Mouse (Mus musculus) R1 (cell line): Measurements from ENCODE around the gene Bri3.
"Not testable (repeated sequence)": the region's sequence is repeated elsewhere in the genome, so short reads cannot be mapped to it uniquely, and the experiment has no call there.

Experiments
- DNase-seq: peaks from one replicate; pipeline ENCODE4 v3.0.0-alpha.2; 2018; ENCODE audit warnings: low read depth, low spot score

Bri3 gene

DNA sequence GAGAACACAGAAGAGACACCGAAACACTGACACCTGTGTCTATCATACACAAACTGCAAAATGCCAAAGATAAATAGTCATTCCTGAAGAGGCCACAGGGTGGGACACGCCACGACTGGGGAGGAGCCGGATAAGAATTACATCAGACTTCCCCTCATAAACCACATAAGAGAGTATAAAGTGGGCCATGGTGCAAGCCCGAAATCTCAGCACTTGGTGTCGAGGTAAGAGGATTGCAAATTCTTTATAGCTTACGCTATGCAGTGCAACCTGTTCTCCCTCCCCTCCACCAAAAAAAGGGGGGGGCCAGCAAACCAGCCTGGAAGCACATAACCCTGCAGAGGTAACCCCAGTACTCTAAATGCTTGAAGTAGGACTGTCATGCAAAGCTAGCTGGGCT is 50.7 kb downstream of the Bri3 start:
- no peak for DNase-seq

DNA sequence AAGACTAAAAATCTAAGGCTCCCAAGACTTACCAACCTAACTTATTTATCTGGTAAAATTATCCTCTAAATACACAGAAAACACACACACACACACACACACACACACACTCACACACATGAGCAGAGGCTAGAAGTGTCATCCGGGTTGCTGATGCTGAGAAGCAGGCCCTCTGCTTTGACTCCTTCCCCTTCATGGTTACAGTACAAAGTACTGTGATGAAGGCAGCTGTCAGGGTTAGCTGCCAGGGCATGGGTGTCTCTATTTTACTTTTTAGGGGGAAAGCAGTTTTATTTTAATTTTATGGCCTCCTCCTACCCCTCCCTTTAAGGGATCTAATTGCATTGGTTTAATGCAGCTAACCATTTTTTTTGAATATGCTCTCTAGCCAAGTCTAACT is 51.1 kb downstream of the Bri3 start:
- DNase-seq: no peak

DNA sequence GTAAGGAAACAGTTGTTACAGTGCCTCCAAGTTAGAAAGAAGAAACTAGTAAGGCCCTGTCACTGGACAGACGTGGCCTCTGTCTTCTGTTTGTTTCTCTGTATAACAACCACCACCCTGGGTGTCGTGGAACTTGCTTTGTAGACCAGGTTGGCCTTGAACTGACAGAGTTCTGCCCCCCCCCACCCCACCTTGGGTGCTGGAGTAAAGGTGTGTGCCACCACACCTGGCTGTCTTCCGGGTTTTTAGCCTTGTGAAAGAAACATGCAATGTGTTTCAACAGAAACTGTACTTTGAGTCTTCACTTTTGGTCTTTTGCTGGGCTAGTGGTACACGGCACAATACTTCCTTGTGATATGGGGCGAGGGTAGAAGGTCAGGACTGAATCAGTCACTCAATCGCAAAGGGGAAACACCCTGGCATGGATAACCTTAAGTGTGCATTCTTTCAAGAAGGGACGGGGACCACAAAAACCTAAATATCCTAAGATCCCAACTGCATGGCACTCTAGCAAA is 51.9 kb downstream of the Bri3 start:
- DNase-seq: no peak

DNA sequence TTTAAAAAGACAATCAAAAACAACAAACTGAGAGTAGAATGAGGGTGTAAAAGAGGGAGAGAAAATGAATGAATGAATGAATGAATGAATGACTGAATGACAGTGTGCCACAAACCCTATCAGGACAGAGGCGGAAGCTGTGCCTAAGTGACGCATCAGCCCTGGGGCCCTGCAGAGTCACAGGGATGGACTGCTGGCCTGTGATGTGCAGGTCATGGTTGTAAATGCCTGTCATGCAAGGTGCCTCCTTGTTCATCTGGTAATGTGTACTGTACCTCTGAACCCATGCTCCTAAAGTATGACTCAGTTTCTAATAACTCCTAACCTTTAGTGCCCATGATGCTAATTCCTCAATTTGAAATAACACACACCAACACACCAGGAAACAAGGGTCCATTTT is 58.8 kb downstream of the Bri3 start:
- no peak for DNase-seq

DNA sequence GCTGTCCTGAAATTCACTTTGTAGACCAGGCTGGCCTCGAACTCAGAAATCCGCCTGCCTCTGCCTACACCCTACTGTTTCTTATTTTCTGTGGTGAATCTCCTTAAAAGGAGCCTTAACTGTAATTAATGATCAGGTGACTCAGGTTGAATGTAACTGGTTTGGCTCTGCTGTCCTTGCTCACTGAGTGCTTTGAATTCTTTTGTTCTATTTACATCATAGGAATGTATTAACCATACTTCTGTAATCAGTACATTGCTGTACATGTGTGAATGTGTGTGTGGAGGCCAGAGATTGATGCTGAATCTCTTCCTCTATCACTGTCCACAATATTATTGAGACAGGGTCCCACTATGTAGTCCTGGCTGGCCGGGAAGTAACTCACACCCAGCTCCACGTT is 64.7 kb downstream of the Bri3 start:
- no peak for DNase-seq

DNA sequence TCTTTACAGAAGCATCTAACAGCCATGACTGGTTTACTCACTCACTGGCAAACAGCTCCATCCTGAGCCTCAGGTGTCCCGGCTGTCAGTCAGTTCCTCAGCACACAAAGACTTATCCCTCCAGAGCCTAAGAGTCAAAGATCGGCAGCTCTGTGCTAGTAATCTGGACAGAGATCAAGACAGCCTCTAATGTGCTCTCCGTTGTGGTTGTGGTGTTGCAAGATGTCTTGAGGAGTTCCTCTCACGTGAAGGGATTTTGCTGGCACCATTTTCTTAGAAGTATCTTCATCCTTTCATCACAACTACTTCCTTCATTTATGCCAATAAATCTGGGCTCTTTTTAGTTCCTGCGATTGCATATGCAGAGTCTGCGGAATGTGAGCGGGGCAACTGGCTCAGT is 67.9 kb downstream of the Bri3 start:
- no peak for DNase-seq

DNA sequence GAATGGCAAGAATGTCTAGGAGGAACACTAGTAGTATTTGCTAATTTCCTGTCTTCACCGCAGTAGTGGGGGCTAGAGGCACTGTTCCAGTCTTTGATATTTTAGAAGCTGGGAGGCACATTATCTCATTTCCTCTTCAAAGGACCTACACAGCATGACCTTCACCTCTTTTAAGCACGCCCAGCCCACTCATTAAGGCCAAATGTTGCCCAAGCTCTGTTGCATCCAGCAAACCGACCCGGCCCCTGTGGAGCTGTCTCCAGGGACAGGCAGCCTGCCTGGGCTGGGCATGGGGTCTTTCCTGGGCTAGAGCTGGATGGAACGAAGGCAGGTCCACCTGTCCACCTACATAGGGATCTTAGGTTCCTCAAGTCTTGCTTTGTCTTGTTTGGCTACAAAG is 69.1 kb downstream of the Bri3 start:
- DNase-seq: peak; percentile 49

DNA sequence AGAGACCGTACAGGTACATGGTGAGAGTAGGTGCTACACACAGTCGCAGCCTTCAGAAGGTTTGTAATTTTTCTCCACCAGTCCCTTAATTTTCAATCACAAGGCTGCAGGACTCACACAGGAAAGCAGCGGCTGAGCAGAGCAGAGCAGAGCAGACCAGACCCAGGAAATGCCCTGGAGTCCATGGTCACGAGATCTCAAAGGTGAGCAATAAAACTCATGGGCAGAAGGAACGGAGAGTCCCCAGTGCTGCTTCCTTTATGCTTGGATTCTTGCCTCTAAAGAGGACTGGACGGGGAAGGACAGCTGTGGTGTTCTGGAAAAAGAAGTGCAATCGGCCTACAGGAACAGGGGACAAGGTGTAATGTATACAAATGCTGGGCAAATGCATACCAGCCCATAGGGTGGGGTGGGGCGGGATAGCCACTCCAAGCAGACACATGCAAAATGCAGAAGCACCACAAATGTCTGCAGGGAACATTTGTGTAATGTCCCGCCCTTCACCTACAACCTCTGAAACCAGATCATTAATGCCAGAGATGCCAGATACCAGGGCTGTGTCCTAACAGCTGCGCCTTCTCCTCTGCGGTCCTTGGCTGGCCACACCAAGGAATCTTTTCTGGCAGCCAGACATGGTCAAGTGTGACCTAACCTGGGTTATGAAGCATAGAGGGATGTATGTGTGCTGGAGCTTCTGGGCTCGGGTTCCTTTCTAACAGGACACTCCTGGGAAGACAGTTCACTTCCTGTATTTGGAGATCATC is 70.7 kb downstream of the Bri3 start:
- no peak for DNase-seq

DNA sequence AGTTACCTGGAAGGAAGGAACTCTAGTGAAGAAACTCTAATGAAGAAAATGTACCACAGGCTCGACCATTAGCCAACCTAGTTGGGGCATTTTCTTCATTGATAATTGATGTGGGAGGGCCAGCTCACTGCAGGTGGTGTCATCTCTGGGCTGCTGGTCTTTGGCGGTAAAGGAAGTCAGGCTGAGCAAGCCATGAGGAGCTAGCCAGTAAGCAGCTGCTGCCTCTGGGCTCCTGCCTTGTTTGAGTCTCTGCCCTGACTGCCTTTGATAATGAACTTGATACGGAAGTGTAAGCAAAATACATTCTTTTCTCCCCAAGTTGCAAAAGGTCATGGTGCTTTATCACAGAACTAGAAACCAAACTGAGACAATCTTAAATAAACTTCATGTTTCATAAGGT is 72.2 kb downstream of the Bri3 start:
- no peak for DNase-seq

DNA sequence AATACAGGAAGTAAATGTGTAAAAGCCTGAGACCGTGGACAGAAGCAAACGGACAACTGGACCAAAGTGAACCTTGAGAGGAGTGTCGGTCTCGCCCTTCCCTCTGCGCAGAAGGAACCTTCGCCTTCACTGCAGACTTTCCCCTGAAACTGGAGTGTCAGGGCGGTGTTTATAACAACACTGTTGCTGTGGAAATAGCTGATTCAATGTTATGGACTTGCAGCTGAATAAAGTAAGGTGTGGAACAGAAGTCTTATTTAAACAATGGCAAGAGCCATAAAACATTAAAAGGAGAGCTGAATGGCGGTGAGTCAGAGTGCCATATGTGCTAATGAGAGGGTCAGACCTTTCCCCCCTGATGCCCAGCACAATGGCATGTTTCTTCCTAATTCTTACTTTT is 73.2 kb downstream of the Bri3 start:
- DNase-seq: no peak

DNA sequence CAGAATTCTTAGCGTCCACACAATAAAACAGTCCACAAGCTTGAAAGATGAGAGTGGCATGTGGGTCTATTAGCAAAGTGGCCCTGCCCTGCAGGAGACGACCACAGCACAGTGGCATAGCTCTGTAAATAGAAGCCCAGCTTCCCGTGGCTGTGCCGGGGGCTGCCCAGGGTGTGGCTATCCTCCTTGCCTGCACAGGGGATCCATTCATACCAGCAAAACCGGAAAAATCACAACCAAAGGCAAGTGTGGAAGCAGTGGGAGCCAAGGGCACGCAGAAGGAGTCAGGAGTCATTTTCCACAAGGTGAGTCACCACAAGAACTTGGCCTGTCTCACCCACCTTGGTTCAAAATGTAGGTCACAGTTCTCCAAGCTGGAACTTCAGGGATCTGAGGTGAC is 74.0 kb downstream of the Bri3 start:
- peak; percentile 15 for DNase-seq

DNA sequence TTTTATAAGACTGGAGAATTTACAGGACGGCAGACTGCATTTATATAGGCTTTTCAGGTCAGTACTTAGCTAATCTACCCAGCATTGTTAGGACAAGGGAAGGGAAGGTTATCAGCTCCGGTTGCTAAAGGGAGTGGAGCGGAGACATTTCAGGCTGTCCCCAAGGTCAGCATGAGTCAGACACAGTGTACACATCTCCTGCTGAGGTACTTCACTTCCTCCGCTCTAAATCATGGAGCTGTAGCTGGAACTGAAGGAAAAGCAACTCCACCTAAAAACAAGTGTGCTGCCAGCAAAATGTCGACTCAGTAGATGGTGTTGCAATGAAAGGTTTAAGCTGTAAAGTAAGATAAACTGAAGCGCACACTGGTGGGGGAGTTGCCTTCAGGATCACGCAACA is 77.4 kb downstream of the Bri3 start:
- peak; percentile 90 for DNase-seq

DNA sequence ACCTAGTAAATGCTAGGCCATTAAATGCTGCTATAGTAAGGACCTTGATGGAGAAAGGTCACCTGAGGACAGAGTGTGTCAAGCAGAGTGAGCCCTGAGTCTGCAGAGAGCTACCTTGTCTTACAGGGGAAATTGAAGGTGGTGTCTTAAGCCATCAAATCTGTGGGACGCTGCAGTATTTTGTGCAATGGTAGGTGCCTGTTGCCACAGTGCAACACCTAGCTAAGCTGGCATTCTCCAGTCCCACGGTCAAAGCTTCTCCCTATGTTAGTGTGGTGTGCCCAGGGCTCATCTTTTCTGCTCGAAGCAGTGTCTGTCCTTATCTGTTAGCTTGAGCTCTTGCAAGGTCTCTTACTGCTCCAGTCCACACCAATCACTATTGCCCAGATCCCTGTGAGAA is 78.5 kb downstream of the Bri3 start:
- no peak for DNase-seq

DNA sequence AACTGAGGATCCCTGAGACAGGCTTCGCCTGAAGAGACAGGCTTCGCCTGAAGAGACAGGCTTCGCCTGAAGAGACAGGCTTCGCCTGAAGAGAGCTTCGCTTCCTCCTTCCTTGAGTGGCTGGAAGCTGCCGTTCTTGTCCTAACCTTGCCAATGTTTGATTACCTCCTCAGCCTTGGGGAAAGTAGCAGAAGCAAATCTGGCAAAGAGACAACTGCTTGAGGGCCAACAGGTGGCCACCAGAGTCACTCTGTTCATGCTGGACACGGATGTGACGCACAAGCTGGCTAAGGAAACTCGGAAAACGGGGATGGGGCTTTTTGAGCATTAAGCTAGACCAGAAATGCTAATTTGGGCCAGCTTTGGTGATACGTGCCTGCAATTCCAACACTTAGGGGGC is 89.8 kb downstream of the Bri3 start:
- DNase-seq: no peak

DNA sequence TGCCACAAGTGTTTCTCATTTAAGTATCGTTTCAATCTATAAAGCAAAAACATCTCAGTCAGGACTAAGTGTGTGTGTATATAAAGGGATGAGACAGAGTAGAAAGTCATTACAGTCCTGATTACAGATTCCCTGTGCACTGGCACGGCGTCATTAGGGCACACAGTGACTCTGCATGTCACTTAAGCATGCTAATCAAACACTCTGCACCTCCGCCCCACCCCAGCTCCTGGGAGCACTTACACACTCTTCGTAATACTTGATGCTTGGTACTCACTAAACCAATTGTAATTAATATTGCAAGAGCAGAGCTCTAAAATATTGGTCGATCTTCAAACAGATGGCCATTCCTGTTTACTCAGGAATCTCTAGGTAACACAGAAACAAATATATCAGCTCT is 91.1 kb downstream of the Bri3 start:
- DNase-seq: not testable (repeated sequence)

DNA sequence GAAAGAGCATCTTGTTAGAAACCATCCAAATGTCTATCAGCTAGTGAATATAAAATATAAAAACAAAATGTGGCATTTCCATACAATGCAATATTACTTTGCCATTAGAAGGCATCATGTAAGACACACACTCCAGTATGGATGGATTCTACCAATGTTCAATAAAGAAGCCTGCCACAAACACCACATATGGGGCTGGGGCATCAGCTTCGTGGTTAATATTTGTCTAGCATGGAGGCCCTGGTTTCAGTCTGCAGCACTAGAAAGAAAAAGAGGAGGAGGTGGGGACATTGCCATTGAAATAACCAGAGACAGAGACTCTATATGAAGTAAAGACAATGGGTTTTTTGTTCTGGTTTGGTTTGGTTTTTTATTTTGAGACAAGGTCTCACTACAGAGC is 94.5 kb downstream of the Bri3 start:
- DNase-seq: no peak

DNA sequence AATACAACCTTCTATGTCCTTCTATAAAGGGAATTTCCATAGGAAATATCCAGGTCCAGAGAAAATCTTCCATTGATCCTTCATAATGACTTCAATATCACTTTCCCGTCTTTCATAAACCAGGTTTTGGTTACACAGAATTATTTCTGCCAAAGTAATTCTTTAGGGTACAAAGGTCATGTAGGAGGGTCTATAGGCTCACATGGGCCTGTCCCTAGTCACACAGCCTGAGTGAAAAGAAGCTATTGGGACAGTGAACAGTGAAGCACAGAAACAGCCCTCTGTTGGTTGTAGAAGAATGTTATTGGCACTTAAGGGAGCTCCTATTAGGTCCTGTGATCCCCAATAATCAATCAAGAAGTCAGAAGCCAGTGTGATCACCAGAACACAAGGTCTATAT is 96.8 kb downstream of the Bri3 start:
- no peak for DNase-seq

DNA sequence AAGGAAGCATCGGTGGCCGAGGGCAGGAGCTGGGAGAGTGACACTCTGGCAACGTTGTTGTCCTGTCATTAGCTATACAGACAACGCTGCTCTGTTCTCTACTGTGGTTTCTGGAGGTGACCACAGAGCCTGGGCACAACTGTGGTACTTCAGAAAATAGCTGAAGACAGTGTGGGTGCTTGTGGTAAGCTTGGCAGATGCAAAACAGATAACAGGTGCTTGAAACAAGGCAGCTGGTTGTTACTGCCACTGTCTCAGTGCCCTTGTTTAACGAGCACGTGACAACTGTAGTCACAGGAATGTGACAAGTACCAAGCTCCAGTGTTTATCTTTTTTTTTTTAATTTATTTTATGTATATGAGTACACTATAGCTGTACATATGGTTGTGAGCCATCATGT is 100.4 kb downstream of the Bri3 start:
- DNase-seq: no peak

DNA sequence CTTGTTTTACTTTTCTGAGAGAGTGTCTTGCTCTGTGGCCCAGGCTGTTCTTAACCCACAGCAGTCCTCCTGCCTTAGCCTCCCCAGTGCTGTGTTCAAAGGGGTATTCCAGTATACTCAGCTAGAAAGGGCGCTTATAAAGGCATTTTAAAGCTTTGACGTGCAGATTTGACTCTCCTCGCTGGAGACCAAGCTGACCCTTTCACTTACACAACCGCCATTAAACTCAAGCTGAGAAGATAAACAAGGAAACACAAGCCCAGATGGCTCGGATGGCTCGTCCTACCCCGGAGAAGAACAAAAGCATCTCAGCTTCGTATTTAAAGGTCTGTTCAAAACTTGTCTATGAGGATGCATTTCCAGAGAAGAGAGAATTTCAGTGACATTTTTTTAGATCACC is 106.9 kb downstream of the Bri3 start:
- DNase-seq: peak; percentile 65

DNA sequence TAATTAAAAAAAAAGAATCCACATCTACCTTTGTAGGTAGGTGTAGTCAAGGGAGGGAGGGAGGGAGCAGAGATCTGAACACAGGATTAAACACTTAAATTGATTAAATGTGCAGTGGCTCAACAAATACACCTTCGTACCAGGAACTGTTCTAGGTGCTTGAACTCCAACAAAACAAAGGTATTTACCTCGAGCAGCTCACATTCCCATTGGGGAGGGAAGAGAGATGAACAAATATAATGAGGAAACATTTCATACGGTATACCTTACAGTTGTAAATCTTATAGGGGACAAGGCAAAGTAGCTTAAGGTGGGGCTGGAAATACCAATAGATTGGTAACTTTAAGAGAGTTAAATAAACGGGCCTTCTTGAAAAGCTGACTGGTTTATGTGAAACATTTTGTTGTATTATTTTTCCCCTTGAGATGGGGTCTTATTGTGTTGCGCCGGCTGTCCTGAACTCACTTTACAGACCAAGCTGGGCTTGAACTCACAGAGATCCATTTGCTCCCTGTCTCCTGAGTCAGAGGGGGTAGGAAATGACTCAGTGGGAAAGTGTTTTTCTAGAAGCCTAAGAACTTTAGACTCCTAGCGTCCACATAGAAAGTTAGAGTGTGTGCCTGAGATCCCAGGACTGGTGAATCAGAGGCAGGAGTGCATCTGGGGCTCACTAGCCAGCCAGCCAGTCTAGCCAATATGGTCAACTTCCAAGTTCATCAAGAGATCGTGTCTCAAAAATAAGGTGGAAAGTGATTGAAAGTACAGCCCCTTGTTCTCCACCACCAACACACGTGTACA is 108.2 kb downstream of the Bri3 start:
- no peak for DNase-seq

DNA sequence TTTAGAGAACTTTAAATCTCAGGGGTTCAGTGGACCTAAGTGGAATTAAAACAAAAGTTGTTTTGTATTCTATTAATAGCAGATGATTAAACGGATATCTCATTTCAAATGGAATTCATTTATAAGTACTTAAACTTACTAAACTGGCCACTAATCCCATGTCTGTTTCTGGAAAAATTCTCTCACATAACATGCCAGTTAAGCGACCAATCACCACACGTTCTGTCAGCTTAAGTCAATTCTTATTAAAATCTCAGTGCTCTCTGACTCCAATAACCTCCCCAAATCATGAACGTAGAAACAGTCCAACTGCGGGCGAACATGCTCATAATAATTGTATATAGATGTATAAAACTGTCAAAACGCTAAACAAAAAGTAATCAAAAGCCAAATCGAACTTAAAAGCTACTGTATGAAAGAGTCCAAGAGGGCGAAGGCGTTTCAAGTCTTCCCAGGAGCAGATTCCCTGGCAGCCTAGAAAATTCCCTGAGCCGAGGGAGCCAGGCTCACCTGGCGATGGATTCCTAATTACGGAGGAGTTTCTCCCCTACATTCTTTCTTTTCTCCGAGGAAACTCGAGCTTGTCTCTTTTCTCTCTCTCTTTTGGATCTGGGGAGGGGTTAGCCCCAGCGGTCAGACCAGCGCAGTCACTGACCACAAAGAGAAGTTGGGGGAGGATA is 112.7 kb downstream of the Bri3 start:
- peak; percentile 28 for DNase-seq

DNA sequence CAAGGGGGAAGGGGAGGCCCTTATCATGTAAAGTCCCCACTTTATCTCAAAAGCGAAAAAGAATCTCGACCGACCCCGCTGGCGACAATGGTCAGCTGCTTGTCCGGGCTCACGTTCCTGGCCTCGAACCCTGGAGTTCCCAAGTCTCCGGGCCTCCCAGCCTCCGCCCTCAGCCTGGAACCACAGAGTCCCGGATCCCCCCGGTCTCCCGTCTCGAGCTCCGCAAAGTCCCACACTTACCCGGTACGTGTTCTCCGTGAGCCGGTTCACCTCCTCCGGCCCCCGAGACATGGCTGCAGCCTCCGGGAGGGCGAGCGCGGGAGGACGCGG is 113.3 kb downstream of the Bri3 start:
- no peak for DNase-seq
